Mouse (Mus musculus) left cerebral cortex, adult 18-20 months (tissue): ENCODE results near the gene Zfp775. TPM values are rescaled to one million over a fixed set of nuclear protein-coding genes. Genes with fewer than 3 reads are reported as not detected.
"Not testable (repeated sequence)": the region's sequence is repeated elsewhere in the genome, so short reads cannot be mapped to it uniquely, and the experiment has no call there.

ENCODE experiments used
- DNase-seq, 2 experiments: peaks; one replicate each; pipeline ENCODE4 v3.0.0; 2021 to 2022; ENCODE audit warnings: low spot score in 2 of 2, mixed read lengths in 1 of 2
- total RNA-seq, 2 experiments: library from RNA; stranded (reverse); gene quantifications; 2 replicates each; pipeline ENCODE4 v1.2.3; 2021

Gene Zfp775
- total RNA-seq, 2 experiments from 2014 or later = 6.0 to 8.1 TPM

DNA sequence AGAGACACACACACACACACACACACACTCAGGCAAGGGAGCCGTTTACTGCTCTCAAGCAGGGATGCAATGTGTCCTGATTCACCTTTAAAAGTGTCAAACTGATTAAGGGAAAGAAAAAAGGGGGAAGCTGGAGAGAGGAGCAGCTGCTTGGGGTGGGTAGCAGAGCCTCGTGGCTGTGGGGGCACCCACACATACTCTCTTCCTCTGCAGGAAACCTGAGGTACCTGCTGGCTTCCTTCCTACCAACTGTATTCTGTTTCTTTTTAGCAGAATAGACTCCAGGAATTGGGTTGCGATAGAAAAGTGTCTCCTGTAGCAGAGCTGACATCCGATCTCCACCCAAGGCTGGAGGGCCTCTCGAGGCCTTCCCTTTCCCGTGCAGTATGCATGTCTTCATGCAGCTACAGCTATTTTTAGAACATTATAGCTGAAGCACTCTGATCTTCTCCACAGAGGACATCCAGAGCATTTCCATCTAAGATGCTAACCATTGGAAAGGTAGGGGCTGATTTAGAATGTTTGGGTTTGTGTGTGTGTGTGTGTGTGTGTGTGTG lies 12.6 kb upstream of the Zfp775 start, which contains the start of gene Gm45021:
TSS of gene Gm45021 (plus strand) at position 417 of the 557 bp plus-strand sequence.
- no peak for DNase-seq

DNA sequence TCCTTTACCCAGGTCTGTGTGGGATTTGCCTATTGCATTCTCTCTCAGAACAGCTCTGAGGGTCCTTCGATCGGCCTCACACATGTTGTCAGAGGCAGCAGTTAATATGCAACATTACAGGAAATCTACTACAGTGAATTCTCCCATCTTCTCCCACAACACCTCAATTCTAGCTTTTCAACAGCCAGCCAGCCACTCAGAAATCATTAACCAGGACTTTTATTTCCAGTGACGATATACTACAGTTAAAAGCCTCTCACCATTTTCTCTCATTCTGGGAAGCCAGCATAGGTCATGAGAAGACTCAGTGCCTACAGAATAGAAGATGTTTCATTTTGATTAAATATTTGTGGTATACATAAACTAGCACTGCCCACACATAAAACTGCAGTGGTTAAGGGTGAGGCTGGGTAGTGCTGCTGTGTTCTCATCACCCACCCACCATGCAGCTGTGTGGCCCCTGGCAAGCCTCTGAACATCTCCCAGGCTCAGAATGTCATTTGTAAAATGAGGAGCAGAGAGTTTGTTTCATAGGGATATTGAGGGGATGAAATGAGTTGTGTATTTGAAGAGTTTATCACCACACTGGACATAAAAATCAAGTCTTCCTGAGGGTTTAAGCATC lies 10.5 kb upstream of the Zfp775 start:
- no peak for DNase-seq

GRCm38 (mm10) chr6:48591871-48592270 lies 10.0 kb upstream of the Zfp775 start:
- DNase-seq = no peak

DNA sequence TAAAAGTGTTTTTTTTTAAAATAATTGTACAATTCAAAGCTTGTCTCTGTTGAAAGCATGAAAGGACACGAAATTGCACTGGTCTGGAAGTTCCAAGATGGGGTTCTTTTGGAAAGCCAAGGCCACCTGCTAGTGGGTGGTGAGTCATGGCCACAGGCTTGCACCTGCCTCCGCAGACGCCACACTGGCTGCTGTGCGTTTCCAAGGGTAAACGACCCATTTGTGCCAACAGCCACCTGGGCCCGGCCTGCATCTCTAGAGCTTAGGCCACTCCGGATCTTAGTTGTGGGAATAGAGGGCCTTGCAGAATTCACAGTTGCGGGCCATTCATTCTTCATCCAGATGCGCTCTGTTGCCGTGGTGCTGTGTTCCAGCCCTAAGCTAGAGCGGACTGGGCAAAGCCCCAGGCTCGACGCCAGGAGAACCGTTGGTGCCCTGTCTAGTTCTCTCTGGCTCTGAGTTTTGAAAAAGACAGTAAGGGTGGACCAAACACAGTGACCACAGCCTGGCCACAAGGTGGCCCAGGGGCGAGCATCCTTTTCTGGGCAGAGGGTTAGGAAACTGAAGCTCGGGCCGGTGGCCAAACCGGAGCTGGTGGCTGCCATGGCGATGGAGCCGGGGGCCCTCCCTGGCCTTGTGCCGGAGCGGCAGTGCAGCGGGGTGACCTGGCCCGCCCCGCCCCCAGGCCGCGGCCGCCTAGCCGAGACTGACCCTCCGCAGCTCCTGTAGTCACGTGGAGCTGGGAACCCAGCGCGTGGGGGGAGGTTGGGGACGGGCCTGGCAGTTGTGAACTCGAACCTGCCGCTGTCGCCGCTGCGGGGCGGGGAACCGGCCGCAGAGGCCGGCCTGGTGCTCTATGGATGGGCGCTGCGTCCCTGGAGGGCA lies 8.5 kb upstream of the Zfp775 start, which contains the start of the genes Repin1 and Gm44965:
TSS of gene Repin1 (plus strand) at position 726 of the 885 bp plus-strand sequence.
TSS of gene Gm44965 (plus strand) at position 784 of the 885 bp plus-strand sequence.
- peak; percentile 92 to 95 for DNase-seq

DNA sequence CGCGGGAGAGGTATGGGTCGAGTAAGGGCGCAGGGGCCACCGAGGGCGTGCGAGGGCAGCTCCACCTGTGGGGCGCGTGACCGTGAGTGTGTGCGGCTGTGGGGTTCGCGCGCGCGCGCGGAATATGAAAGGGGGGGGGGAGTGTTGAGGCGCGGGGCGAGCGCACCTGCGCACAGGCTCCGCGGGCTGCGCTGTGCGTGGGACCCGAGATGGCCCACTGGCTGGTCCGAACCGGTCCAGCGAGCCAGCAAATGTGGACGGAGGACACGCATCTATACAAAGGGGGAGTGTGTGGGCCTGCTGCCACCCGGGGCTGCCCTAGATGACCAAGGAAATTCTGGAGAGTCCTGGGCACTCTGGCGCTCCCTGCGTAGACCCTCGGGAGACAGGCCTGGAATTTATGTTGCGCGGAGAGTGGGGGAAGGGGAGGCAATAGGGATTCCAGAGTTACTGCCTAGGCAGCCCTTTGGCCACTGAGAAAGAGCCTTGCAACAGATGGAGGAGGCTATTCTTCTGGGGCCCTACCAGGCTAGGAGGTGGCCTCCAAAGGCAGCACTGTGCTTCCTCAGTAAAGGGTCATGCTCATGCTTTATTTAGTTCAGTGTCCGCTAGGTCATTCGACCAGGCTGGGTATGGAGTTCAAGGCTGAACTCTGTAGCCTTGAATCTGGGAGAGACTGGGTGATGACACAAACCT lies 7.7 kb upstream of the Zfp775 start:
- DNase-seq = peak in 1 of 2 experiments; percentile 55

GRCm38 (mm10) chr6:48595278-48595677 lies 6.6 kb upstream of the Zfp775 start:
- peak; percentile 32 to 54 for DNase-seq

DNA sequence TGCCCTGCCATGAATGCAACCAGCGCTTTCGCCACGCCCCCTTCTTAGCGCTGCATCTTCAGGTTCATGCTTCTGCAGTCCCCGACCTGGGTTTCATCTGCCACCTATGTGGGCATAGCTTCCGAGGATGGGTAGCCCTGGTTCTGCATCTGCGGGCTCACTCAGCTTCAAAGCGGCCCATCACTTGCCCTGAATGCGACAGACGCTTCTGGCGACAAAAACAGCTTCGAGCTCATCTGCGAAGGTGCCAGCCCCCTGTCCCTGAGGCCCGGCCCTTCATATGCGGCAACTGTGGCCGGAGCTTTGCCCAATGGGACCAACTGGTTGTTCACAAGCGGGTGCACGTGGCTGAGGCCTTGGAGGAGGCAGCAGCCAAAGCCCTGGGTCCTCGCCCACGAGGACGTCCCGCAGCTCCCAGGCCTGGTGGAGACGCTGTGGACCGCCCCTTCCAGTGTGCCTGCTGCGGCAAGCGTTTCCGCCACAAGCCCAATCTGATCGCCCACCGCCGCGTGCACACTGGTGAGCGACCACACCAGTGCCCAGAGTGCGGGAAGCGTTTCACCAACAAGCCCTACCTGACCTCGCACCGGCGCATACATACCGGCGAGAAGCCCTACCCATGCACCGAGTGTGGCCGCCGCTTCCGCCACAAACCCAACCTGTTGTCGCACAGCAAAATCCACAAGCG lies 5.2 kb upstream of the Zfp775 start:
- DNase-seq = no peak

DNA sequence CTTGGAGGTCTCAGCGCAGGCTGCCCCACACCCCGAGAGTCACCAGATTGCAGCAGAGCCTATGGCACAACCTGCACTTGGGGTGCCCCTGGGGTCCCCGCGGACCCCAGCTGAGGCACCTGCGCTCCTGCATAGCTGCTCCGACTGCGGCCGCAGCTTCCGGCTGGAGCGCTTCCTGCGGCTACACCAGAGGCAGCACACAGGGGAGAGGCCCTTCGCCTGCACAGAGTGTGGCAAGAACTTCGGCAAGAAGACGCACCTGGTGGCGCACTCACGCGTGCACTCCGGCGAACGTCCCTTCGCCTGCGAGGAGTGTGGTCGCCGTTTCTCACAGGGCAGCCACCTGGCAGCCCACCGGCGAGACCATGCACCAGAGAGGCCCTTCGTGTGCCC lies 4.6 kb upstream of the Zfp775 start:
- DNase-seq = no peak

DNA sequence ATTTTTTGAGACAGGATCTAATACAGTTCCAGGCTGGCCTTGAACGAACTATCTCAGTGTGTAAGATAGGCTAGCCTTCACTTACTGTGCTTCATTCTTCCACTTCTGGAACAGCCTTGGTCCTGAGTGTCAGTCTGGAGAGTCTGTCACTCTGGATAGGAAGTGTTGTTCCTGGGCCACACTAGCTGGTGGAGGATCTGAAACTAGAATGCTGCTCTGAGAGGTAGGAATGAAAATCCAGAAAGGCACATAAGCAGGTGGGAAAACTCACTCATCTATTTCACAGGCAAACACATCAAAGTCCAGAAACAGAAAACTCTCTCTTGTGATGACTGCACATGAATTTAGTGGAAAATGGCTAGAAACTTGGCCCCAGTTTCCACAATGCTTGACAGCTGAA lies 1.3 kb upstream of the Zfp775 start:
- no peak for DNase-seq

DNA sequence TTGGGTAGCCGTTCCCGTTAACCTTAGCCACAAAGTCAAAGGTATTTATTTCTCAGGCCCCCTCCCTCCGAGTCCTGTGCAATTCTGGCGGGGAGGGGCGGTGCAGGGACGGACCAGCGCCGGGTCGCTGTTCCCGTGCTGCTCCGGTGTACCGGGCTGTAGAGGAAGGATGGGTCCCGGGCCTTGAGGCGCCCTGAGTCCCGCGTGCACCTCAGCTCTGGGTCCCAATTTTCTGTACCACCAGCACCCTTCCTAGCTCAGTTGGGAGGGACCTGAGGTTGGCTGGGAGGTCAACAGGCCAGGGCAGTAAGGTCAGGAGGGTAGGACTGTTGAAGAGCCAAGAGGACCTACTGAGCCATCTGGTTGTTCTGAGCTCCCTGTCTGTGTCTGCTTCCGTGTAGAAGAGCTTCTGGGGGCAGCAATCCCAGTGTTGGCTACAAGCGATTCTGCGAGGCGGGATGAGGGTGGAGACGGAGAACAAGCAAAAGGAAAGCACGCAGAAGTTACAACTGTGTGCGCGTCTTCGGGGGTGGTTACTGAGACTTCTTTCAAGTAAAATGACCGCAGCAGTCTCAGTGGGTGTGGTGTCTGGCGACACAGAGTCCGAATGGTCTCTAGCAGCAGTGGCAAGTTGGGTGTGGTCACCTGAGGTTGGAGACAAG lies 348 bp downstream of the Zfp775 start:
- DNase-seq = peak; percentile 53 to 70

GRCm38 (mm10) chr6:48608124-48608523 lies 6.3 kb downstream of the Zfp775 start:
- DNase-seq = no peak

DNA sequence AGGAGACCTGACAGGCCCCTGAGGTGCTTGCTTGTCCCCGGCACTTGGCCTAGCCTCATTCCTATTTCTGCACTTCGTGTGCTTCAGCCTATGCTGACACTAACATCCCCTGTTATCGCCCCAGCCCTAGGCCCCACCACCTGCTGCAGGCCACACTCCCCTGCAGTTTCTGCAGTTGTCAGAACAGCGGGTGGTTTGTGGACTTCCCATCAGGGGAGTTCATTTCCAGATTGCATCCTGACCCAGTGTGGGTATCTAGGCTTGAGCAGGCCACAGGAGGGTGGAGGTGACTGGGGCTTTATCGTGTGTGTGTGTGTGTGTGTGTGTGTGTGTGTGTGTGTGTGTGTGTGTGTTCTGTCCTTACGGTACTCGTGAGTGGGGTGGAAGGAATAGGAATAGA lies 7.6 kb downstream of the Zfp775 start:
- DNase-seq = no peak

- DNase-seq = no peak
These were observed 8.8 kb downstream of the Zfp775 start for GRCm38 (mm10) chr6:48610657-48611056.

- DNase-seq = no peak
These were observed 11.6 kb downstream of the Zfp775 start for GRCm38 (mm10) chr6:48613464-48613863.

- no peak for DNase-seq
These were observed 12.9 kb downstream of the Zfp775 start for GRCm38 (mm10) chr6:48614756-48615155.

GRCm38 (mm10) chr6:48620031-48620430 lies 18.2 kb downstream of the Zfp775 start:
- DNase-seq = no peak

DNA sequence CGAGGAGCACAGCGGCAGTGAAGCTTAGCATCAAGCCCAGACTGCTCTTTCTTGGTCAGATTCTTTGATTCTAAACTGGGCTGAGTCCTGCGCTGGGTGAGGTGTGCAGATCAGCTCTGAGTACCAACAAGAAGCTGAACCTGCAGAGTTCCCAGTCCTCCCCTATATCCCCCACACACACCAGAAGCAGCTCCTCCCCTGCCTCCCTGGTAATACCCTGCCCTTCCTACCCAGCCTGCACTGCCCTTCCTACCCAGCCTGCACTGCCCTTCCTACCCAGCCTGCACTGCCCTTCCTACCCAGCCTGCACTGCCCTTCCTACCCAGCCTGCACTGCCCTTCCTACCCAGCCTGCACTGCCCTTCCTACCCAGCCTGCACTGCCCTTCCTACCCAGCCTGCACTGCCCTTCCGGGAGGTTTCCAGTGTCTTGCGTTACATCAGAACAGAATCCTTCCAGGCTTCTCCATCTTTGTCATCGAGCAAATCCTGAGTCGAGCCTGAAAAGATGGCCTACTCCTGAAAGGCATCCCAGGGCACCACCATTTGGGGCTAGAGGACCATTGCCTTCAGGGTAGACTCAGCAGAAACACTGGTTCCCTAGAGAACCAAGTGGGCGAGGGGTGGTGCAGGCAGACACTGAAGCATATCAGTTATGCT lies 20.5 kb downstream of the Zfp775 start:
- not testable (repeated sequence) for DNase-seq

DNA sequence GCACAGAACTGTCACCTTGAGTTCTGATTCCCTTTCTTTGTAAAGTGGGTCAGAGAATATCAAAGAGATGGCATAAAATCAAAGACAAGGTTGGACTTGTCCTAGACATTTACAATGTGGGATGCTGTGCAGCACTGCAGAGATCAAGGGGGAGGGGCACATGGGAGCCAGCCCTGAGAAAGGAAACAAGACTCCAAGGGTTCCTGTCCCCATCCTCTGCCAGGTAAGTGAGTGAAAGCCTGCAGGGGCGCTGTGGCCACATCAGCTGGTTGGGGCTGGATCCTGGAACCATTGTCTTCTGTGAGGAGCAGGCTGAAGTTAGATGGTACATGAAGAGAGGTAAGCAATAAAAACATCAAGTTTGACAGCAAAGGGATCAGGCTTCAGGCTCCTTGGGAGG lies 21.6 kb downstream of the Zfp775 start:
- DNase-seq = no peak

GRCm38 (mm10) chr6:48626464-48626863 lies 24.6 kb downstream of the Zfp775 start, which contains the start of gene AI854703:
TSS of gene AI854703 (plus strand) at chr6:48626764.
- peak in 1 of 2 experiments; percentile 13 for DNase-seq

DNA sequence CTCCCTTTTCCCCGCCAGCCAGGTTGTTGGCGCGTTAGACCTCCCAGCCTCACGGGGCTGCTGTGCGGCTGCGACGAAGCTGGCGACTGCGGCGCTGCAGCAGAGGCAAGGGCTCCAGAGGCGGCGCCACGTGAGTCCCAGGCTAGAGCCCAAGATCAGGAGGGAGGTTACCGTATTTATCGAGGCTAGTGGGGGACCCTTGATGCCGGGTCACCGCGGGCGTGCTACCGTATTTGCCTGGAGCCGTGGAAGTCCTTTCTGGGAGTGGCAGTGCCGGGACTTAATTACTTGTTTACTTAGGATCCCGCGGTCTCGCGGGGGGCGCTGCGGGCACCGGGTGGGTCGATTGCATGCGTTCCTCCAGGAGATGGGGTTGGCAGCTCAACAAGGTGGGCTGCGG lies 25.1 kb downstream of the Zfp775 start:
- peak; percentile 65 to 77 for DNase-seq
